Mouse (Mus musculus): ENCODE data around the gene Sirt2. TPM values are rescaled to one million over a fixed set of nuclear protein-coding genes. Genes with fewer than 3 reads are reported as not detected.

Gene Sirt2
- total and polyA plus RNA-seq, 3 experiments = 40.9 to 128 (median 68.3) TPM

DNA sequence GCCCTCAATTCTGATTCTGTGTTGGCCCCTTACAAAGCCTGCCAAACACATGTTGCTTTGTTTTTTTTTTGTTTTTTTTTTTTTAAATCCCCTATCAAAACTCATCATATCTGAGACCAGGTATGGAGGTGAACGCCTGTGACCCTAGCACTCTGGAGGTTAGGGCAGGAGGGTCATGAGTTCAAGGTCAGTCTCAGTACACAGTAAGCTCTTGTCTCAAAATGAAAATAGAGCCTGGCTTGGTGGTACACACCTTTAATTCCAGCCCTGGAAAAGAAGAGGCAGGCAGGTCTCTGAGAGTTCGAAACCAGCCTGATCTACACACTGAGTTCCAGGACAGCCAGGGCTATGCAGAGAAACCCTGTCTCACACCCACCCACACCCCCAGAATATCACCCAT lies 46.9 kb upstream of the Sirt2 start:
- TF ChIP-seq TCF12 (IDR thresholded peaks at IDR 0.05; ENCODE audit: low read depth, low read length) (no peak), EP300 (IDR thresholded peaks at IDR 0.05; ENCODE audit: low read length) (no peak), USF1 (IDR thresholded peaks at IDR 0.05; ENCODE audit: low read depth, low read length) (no peak), MEF2A (IDR thresholded peaks at IDR 0.05; ENCODE audit: borderline replicate concordance, low read depth, low read length) (no peak), MAFK (IDR thresholded peaks at IDR 0.05; ENCODE audit: insufficient replicate concordance, low read length) (no peak), CHD2 (IDR thresholded peaks at IDR 0.05; ENCODE audit: low read length) (no peak), JUN (IDR thresholded peaks at IDR 0.05; ENCODE audit: insufficient read depth, low read depth, low read length) (no peak)
- dilution Hi-C loops (cut with MboI; ENCODE audit: extremely low pct_ligation_motif_present, extremely low pct_unique_long_range_greater_than_20kb, low sequenced_read_pairs) (no loop called here), in situ Hi-C loops (cut with MboI; ENCODE audit: low pct_ligation_motif_present, low pct_unique_long_range_greater_than_20kb, low sequenced_read_pairs) (no loop called here)
- Histone ChIP-seq H3K4me3 (replicated peaks in 1 of 3; ENCODE audit: low read depth in 2 of 3, low read length in 2 of 3, poor library complexity in 1 of 3) (no peak overlapping the region), H3K27ac (ENCODE audit: insufficient read depth, low read depth) (no peak overlapping the region), H3K4me2 (ENCODE audit: insufficient read depth, low read depth, poor library complexity, severe bottlenecking) (no peak overlapping the region), H3K4me1 (ENCODE audit: control insufficient read depth in 1 of 2, insufficient read depth in 2 of 2) (peaks cover 0 to 3% of the 10 kb centered on the region in 2 experiments; a peak in 2 of 4 replicates), H3K9me3 (replicated peaks; ENCODE audit: low read length) (peaks cover 4% of the 10 kb centered on the region), H3K79me2 (replicated peaks; ENCODE audit: control insufficient read depth, extremely low read depth, insufficient read depth, poor library complexity, severe bottlenecking) (no peaks in the 10 kb centered on the region), H3K9ac (ENCODE audit: insufficient read depth, low read depth) (no peak overlapping the region), H3K36me3 (replicated peaks in 1 of 2; ENCODE audit: control insufficient read depth in 1 of 2, insufficient read depth in 1 of 2, low read length in 1 of 2) (no peaks in the 10 kb centered on the region), H3K27me3 (replicated peaks) (no peaks in the 10 kb centered on the region)
- no peak for DNase-seq (ENCODE audit: extremely low read depth)

DNA sequence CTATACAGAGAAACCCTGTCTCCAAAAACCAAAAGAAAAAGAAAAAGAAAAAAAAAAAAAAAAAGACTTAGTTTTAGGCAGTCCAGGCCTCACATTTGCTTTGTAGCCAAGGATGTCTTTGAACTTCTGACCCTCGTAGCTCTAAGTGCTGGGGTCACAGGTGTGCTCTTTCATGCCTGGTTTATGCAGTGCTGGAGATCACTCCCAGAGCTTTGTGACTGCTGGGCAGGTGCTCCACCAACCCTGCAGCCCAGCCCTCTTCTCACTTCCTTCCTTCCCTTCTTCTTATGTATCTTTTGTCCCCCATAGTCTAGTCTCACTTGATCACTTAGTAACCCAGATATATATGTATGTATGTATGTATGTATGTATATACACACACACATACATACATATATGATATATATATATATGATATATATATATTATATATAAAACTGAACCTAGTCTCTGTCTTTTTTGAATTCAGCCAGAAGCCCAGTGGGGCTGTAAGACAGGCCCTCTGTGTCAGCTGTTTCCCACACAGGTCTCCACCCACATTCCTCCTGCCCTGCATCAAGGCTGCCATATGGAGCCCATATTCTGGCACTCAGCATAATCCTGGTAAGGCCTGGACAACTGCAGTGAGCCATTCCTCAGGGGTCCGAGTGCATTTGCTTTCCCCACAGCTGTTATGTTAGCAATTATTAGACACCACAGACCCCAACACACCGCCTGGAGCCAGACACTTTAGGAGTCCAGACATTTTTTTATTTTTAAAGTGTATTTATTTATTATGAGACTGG lies 45.6 kb upstream of the Sirt2 start:
- Histone ChIP-seq H3K4me1 (ENCODE audit: control insufficient read depth in 1 of 2, insufficient read depth in 2 of 2) (no peaks in the 10 kb centered on the region), H3K4me3 (replicated peaks in 1 of 3; ENCODE audit: low read depth in 2 of 3, low read length in 2 of 3, poor library complexity in 1 of 3) (no peak overlapping the region), H3K79me2 (replicated peaks; ENCODE audit: control insufficient read depth, extremely low read depth, insufficient read depth, poor library complexity, severe bottlenecking) (no peaks in the 10 kb centered on the region), H3K9ac (ENCODE audit: insufficient read depth, low read depth) (no peak overlapping the region), H3K27ac (ENCODE audit: insufficient read depth, low read depth) (no peak overlapping the region), H3K27me3 (replicated peaks) (no peaks in the 10 kb centered on the region), H3K4me2 (ENCODE audit: insufficient read depth, low read depth, poor library complexity, severe bottlenecking) (no peak overlapping the region), H3K36me3 (replicated peaks in 1 of 2; ENCODE audit: control insufficient read depth in 1 of 2, insufficient read depth in 1 of 2, low read length in 1 of 2) (no peaks in the 10 kb centered on the region), H3K9me3 (replicated peaks; ENCODE audit: low read length) (peaks cover 5% of the 10 kb centered on the region)
- dilution Hi-C loops (cut with MboI; ENCODE audit: extremely low pct_ligation_motif_present, extremely low pct_unique_long_range_greater_than_20kb, low sequenced_read_pairs) (no loop called here), in situ Hi-C loops (cut with MboI; ENCODE audit: low pct_ligation_motif_present, low pct_unique_long_range_greater_than_20kb, low sequenced_read_pairs) (no loop called here)
- no peak for TF ChIP-seq ETS1 (conservative IDR thresholded peaks at IDR 0.05; ENCODE audit: low read depth, low read length)
- no peak for DNase-seq (ENCODE audit: extremely low read depth)

DNA sequence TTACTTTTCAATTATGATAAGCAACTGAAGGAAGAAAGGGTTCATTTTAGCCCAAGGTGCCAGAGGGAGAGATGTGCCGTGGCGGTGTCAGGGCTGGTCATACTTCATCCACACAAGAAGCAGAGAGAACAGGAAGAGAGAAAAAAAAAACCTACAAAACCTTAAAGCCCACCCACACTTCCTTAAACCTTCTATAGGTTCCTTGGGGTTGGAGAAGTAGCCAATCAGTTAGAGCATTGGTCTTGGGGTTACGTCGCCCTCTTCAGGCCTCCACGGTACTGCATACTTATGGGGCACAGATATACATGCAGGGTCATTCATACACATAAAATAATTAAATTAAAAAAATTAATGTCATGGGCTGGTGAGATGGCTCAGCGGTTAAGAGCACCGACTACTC lies 44.5 kb upstream of the Sirt2 start:
- no peak overlapping the region for H3K4me3 ChIP-seq (replicated peaks in 1 of 3; ENCODE audit: low read depth in 2 of 3, low read length in 2 of 3, poor library complexity in 1 of 3)
- no peak for DNase-seq (ENCODE audit: extremely low read depth)
- dilution Hi-C loops (cut with MboI; ENCODE audit: extremely low pct_ligation_motif_present, extremely low pct_unique_long_range_greater_than_20kb, low sequenced_read_pairs) (no loop called here), in situ Hi-C loops (cut with MboI; ENCODE audit: low pct_ligation_motif_present, low pct_unique_long_range_greater_than_20kb, low sequenced_read_pairs) (no loop called here)
- H3K4me2 ChIP-seq (ENCODE audit: insufficient read depth, low read depth, poor library complexity, severe bottlenecking) = no peak overlapping the region
- H3K36me3 ChIP-seq (replicated peaks in 1 of 2; ENCODE audit: control insufficient read depth in 1 of 2, insufficient read depth in 1 of 2, low read length in 1 of 2) = no peaks in the 10 kb centered on the region
- H3K9me3 ChIP-seq (replicated peaks; ENCODE audit: low read length) = peaks cover 5% of the 10 kb centered on the region
- 0 out of 4 replicates have a peak, but pooled peaks cover 0 to 2% of the 10 kb centered on the region in 2 experiments for H3K4me1 ChIP-seq (ENCODE audit: control insufficient read depth in 1 of 2, insufficient read depth in 2 of 2)
- H3K27me3 ChIP-seq (replicated peaks) = no peaks in the 10 kb centered on the region
- no peaks in the 10 kb centered on the region for H3K79me2 ChIP-seq (replicated peaks; ENCODE audit: control insufficient read depth, extremely low read depth, insufficient read depth, poor library complexity, severe bottlenecking)
- peak in 1 of 2 experiments; percentile 45; a peak in 1 of 4 replicates for TF ChIP-seq CTCF (conservative IDR thresholded peaks at IDR 0.05 in 1 of 2, IDR thresholded peaks at IDR 0.05 in 1 of 2; ENCODE audit: low read depth in 2 of 2, low read length in 2 of 2)
- TF ChIP-seq MYC (IDR thresholded peaks at IDR 0.05; ENCODE audit: low read depth, low read length) = no peak
- TF ChIP-seq SIN3A (IDR thresholded peaks at IDR 0.05; ENCODE audit: low read length) = no peak
- no peak overlapping the region for H3K27ac ChIP-seq (ENCODE audit: insufficient read depth, low read depth)
- H3K9ac ChIP-seq (ENCODE audit: insufficient read depth, low read depth) = no peak overlapping the region
